Mouse (Mus musculus): Measurements from ENCODE around the gene Vamp3. TPM values are rescaled to one million over a fixed set of nuclear protein-coding genes. Genes with fewer than 3 reads are reported as not detected.

Gene Vamp3
- polyA plus RNA-seq, 2 experiments = 50.7 to 94.8 TPM

DNA sequence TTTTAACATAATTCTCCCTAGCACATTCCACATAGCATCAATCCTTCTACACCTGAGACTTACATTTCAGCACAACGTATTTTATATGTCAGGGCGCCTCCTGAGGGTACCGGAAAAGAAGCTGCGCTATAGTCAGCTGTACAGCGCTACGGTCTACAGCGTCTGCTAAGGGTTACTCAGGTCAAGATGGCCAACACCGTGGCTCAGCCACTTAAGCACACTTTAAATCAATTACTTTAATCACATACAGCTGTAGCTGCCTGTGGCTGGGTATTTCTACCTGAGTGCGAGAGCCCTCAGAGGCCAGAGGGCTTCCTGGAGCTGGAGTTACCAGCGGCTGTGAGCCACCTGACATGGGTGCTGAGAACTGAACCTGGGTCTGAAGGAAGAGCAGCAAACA is 41.8 kb downstream of the Vamp3 start:
- no peaks in the 10 kb centered on the region for H3K4me1 ChIP-seq (ENCODE audit: control insufficient read depth, insufficient read depth, low read length)
- ATAC-seq (ENCODE audit: low FRiP score, low read depth) (no peak), DNase-seq (ENCODE audit: low spot score) (no peak)
- H3K27ac ChIP-seq (replicated peaks; ENCODE audit: low read depth, low read length) = no peak overlapping the region
- H3K4me2 ChIP-seq (replicated peaks; ENCODE audit: low read depth, low read length, severe bottlenecking) = no peak overlapping the region
- H3K36me3 ChIP-seq (ENCODE audit: control insufficient read depth, insufficient read depth, low read length) = peaks cover 21% of the 10 kb centered on the region
- H3K27me3 ChIP-seq (ENCODE audit: control insufficient read depth, insufficient read depth, low read length) = no peaks in the 10 kb centered on the region
- no peak overlapping the region for H3K4me3 ChIP-seq (replicated peaks; ENCODE audit: low read length)
- no peak overlapping the region for H3K9ac ChIP-seq (ENCODE audit: low read depth, low read length, severe bottlenecking)
- WGBS = 29% methylated on average over 10 of the region's 10 CpGs
- H3K9me3 ChIP-seq (ENCODE audit: control insufficient read depth, low read length) = no peaks in the 10 kb centered on the region
- no peak for TF ChIP-seq POLR2A (IDR thresholded peaks at IDR 0.05; ENCODE audit: borderline replicate concordance, extremely low read depth, insufficient read depth, insufficient read length)

DNA sequence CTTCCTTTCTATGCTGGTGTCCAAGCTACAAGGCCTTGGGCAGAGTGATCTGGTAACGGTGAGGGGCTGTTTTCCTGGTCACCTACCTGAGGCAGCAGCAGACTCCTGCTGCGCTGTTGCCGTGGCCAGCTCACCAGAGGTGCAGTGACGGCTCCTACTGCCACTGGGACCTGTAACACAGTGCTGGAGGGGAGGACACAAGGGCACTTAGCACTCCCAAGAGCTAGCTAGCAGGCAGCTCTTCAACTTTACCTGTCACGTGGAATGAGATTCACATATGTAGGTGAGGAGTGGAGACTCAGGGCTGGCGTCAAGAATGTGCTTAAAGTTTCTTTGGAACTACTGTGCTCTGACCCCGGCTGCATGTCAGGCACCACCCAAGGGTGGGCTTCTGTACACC is 47.4 kb downstream of the Vamp3 start:
- H3K9me3 ChIP-seq (ENCODE audit: control insufficient read depth, low read length) = no peaks in the 10 kb centered on the region
- no peak for TF ChIP-seq POLR2A (IDR thresholded peaks at IDR 0.05; ENCODE audit: borderline replicate concordance, extremely low read depth, insufficient read depth, insufficient read length)
- 83% methylated on average over 7 of the region's 7 CpGs for WGBS
- H3K9ac ChIP-seq (ENCODE audit: low read depth, low read length, severe bottlenecking) = no peak overlapping the region
- H3K4me2 ChIP-seq (replicated peaks; ENCODE audit: low read depth, low read length, severe bottlenecking) = no peak overlapping the region
- H3K27me3 ChIP-seq (ENCODE audit: control insufficient read depth, insufficient read depth, low read length) = no peaks in the 10 kb centered on the region
- H3K27ac ChIP-seq (replicated peaks; ENCODE audit: low read depth, low read length) = no peak overlapping the region
- no peaks in the 10 kb centered on the region for H3K4me1 ChIP-seq (ENCODE audit: control insufficient read depth, insufficient read depth, low read length)
- H3K4me3 ChIP-seq (replicated peaks; ENCODE audit: low read length) = no peak overlapping the region
- DNase-seq (ENCODE audit: low spot score) (no peak), ATAC-seq (ENCODE audit: low FRiP score, low read depth) (no peak)
- peaks cover 18% of the 10 kb centered on the region for H3K36me3 ChIP-seq (ENCODE audit: control insufficient read depth, insufficient read depth, low read length)

DNA sequence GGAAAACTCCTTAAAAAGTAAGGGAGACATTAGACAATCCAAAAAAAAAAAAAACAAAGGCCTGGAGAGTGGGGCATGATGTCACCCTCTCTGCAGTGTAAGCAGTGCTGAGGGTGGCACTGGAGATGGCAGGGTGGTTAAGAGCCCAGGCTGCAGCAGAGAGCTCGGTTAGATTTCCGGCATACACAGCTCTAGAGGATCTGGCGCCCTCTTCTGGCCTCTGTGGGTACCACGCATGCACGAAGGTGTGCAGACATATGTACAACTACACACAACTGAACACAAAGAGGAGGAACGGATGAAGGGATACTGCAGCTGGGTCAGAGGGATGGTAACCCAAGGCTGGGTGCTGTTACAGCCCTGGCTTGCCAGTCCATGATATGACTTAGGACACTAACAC is 50.8 kb downstream of the Vamp3 start:
- H3K9me3 ChIP-seq (ENCODE audit: control insufficient read depth, low read length) = no peaks in the 10 kb centered on the region
- ATAC-seq (ENCODE audit: low FRiP score, low read depth) = no peak
- no peak overlapping the region for H3K9ac ChIP-seq (ENCODE audit: low read depth, low read length, severe bottlenecking)
- H3K4me2 ChIP-seq (replicated peaks; ENCODE audit: low read depth, low read length, severe bottlenecking) = no peak overlapping the region
- WGBS = 45% methylated on average over 6 of the region's 6 CpGs
- no peaks in the 10 kb centered on the region for H3K27me3 ChIP-seq (ENCODE audit: control insufficient read depth, insufficient read depth, low read length)
- H3K36me3 ChIP-seq (ENCODE audit: control insufficient read depth, insufficient read depth, low read length) = peaks cover 13% of the 10 kb centered on the region
- no peak for DNase-seq (ENCODE audit: low spot score)
- no peaks in the 10 kb centered on the region for H3K4me1 ChIP-seq (ENCODE audit: control insufficient read depth, insufficient read depth, low read length)
- TF ChIP-seq POLR2A (IDR thresholded peaks at IDR 0.05; ENCODE audit: borderline replicate concordance, extremely low read depth, insufficient read depth, insufficient read length) = no peak
- no peak overlapping the region for H3K27ac ChIP-seq (replicated peaks; ENCODE audit: low read depth, low read length)
- no peak overlapping the region for H3K4me3 ChIP-seq (replicated peaks; ENCODE audit: low read length)

DNA sequence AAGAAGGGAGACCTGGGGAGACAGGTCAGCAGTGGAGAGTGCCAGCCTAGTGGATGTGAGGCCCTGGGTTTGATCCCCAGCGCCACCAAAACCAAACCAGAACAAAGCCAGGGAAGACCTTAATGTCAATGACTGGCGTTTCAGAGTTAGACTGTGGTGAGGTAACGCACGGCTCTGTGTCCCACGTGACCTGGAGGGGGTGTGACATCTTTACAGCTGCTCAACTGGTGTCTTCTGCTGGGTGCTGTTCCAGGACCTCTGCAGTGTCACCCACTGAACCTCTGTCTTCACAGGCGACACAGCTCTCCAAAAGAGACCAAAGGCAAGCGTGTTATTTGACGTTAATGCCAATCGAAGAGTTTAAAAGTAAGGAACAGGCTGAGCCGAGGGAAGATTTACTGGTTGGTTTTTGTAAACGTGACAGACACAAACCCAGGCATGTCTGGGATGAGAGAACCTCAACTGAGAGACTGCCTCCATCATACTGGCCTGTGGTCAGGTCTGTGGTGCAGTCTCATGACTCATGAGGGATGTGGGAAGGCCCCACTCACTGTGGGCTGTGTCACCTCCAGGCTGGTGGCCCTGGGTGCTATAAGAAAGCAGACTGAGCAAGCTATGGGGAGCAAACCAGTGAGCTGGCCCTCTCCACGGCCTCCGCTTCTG is 52.0 kb downstream of the Vamp3 start:
- Histone ChIP-seq H3K9me3 (ENCODE audit: control insufficient read depth, low read length) (no peaks in the 10 kb centered on the region), H3K4me2 (replicated peaks; ENCODE audit: low read depth, low read length, severe bottlenecking) (no peak overlapping the region), H3K36me3 (ENCODE audit: control insufficient read depth, insufficient read depth, low read length) (peaks cover 12% of the 10 kb centered on the region), H3K27me3 (ENCODE audit: control insufficient read depth, insufficient read depth, low read length) (no peaks in the 10 kb centered on the region), H3K9ac (ENCODE audit: low read depth, low read length, severe bottlenecking) (no peak overlapping the region), H3K27ac (replicated peaks; ENCODE audit: low read depth, low read length) (no peak overlapping the region), H3K4me3 (replicated peaks; ENCODE audit: low read length) (no peak overlapping the region), H3K4me1 (ENCODE audit: control insufficient read depth, insufficient read depth, low read length) (no peaks in the 10 kb centered on the region)
- ATAC-seq (ENCODE audit: low FRiP score, low read depth) = no peak
- WGBS = 87% methylated on average over 13 of the region's 13 CpGs
- no peak for TF ChIP-seq POLR2A (IDR thresholded peaks at IDR 0.05; ENCODE audit: borderline replicate concordance, extremely low read depth, insufficient read depth, insufficient read length)
- no peak for DNase-seq (ENCODE audit: low spot score)

GRCm38 (mm10) chr4:151001397-151001796 is 56.4 kb downstream of the Vamp3 start:
- DNase-seq (ENCODE audit: low spot score) = no peak
- no peak for TF ChIP-seq POLR2A (IDR thresholded peaks at IDR 0.05; ENCODE audit: borderline replicate concordance, extremely low read depth, insufficient read depth, insufficient read length)
- no peaks in the 10 kb centered on the region for H3K27me3 ChIP-seq (ENCODE audit: control insufficient read depth, insufficient read depth, low read length)
- H3K4me1 ChIP-seq (ENCODE audit: control insufficient read depth, insufficient read depth, low read length) = no peaks in the 10 kb centered on the region
- H3K4me2 ChIP-seq (replicated peaks; ENCODE audit: low read depth, low read length, severe bottlenecking) = no peak overlapping the region
- WGBS = 73% methylated on average over 13 of the region's 13 CpGs
- no peak for ATAC-seq (ENCODE audit: low FRiP score, low read depth)
- H3K9me3 ChIP-seq (ENCODE audit: control insufficient read depth, low read length) = no peaks in the 10 kb centered on the region
- H3K36me3 ChIP-seq (ENCODE audit: control insufficient read depth, insufficient read depth, low read length) = peaks cover 7% of the 10 kb centered on the region; the same call in 1 of the 2 replicates
- no peak overlapping the region for H3K27ac ChIP-seq (replicated peaks; ENCODE audit: low read depth, low read length)
- no peak overlapping the region for H3K4me3 ChIP-seq (replicated peaks; ENCODE audit: low read length)
- no peak overlapping the region for H3K9ac ChIP-seq (ENCODE audit: low read depth, low read length, severe bottlenecking)

Measured in limb, embryonic 14.5 days (tissue).